Mouse (Mus musculus): ENCODE measurements around the gene Slc8a1. TPM values are rescaled to one million over a fixed set of nuclear protein-coding genes. Genes with fewer than 3 reads are reported as not detected.
A peak's percentile ranks its signal among the peaks of the same experiment; 100 is the strongest.

Gene Slc8a1
- polyA plus RNA-seq, 1 experiment from 2014 or later = 8.1 TPM

GRCm38 (mm10) chr17:81416361-81417114, 321.6 kb downstream of the Slc8a1 start:
- Histone ChIP-seq H3K4me1 (ENCODE audit: insufficient read depth) (no peaks in the 10 kb centered on the region), H3K9me3 (ENCODE audit: low read depth, low read length) (no peaks in the 10 kb centered on the region), H3K27ac (ENCODE audit: low read depth) (no peak overlapping the region), H3K36me3 (ENCODE audit: insufficient read depth) (no peaks in the 10 kb centered on the region), H3K9ac (no peak overlapping the region), H3K4me3 (ENCODE audit: low read depth, low read length) (no peak overlapping the region), H3K4me2 (no peak overlapping the region), H3K27me3 (ENCODE audit: insufficient read depth, low read length) (no peaks in the 10 kb centered on the region)
- DNase-seq (no peak), ATAC-seq (ENCODE audit: insufficient read depth) (no peak)
- 87% methylated on average over 6 of the region's 6 CpGs for WGBS
- TF ChIP-seq CTCF (IDR thresholded peaks at IDR 0.05; ENCODE audit: low read depth) = no peak

GRCm38 (mm10) chr17:81412736-81413135, 325.4 kb downstream of the Slc8a1 start:
- no peak for ATAC-seq (ENCODE audit: insufficient read depth)

GRCm38 (mm10) chr17:81404225-81404624, 334.0 kb downstream of the Slc8a1 start:
- Histone ChIP-seq H3K9ac (no peak overlapping the region), H3K36me3 (ENCODE audit: insufficient read depth) (peaks cover 8% of the 10 kb centered on the region; the same call in 1 of the 2 replicates), H3K9me3 (ENCODE audit: low read depth, low read length) (no peaks in the 10 kb centered on the region), H3K27me3 (ENCODE audit: insufficient read depth, low read length) (no peaks in the 10 kb centered on the region), H3K4me1 (ENCODE audit: insufficient read depth) (0 out of 2 replicates have a peak, but pooled peaks cover 4% of the 10 kb centered on the region), H3K4me2 (no peak overlapping the region), H3K27ac (ENCODE audit: low read depth) (no peak overlapping the region), H3K4me3 (ENCODE audit: low read depth, low read length) (no peak overlapping the region)
- TF ChIP-seq CTCF (IDR thresholded peaks at IDR 0.05; ENCODE audit: low read depth) = no peak
- ATAC-seq (ENCODE audit: insufficient read depth) (no peak), DNase-seq (no peak)
- WGBS = 84% methylated on average over 4 of the region's 4 CpGs

More at GRCm38 (mm10) chr17:81412736-81413135, 325.4 kb downstream of the Slc8a1 start:
- Histone ChIP-seq H3K9me3 (ENCODE audit: low read depth, low read length) (no peaks in the 10 kb centered on the region), H3K36me3 (ENCODE audit: insufficient read depth) (peaks cover 5% of the 10 kb centered on the region; the same call in 1 of the 2 replicates), H3K4me2 (no peak overlapping the region), H3K9ac (no peak overlapping the region), H3K4me3 (ENCODE audit: low read depth, low read length) (no peak overlapping the region), H3K4me1 (ENCODE audit: insufficient read depth) (no peaks in the 10 kb centered on the region), H3K27me3 (ENCODE audit: insufficient read depth, low read length) (no peaks in the 10 kb centered on the region), H3K27ac (ENCODE audit: low read depth) (no peak overlapping the region)
- TF ChIP-seq CTCF (IDR thresholded peaks at IDR 0.05; ENCODE audit: low read depth) = no peak
- DNase-seq = no peak
- WGBS = 83% methylated on average over 4 of the region's 4 CpGs

GRCm38 (mm10) chr17:81403121-81403520, 335.1 kb downstream of the Slc8a1 start:
- ATAC-seq (ENCODE audit: insufficient read depth) (peak; percentile 70), DNase-seq (peak; percentile 42)
- no peak overlapping the region for H3K4me2 ChIP-seq
- no peaks in the 10 kb centered on the region for H3K9me3 ChIP-seq (ENCODE audit: low read depth, low read length)
- H3K36me3 ChIP-seq (ENCODE audit: insufficient read depth) = peaks cover 7% of the 10 kb centered on the region; the same call in 1 of the 2 replicates
- H3K9ac ChIP-seq = no peak overlapping the region
- no peak for TF ChIP-seq CTCF (IDR thresholded peaks at IDR 0.05; ENCODE audit: low read depth)
- H3K27me3 ChIP-seq (ENCODE audit: insufficient read depth, low read length) = no peaks in the 10 kb centered on the region
- 80% methylated on average over 4 of the region's 4 CpGs for WGBS
- 0 out of 2 replicates have a peak, but pooled peaks cover 4% of the 10 kb centered on the region for H3K4me1 ChIP-seq (ENCODE audit: insufficient read depth)
- no peak overlapping the region for H3K4me3 ChIP-seq (ENCODE audit: low read depth, low read length)
- H3K27ac ChIP-seq (ENCODE audit: low read depth) = no peak overlapping the region

GRCm38 (mm10) chr17:81402636-81403035, 335.5 kb downstream of the Slc8a1 start:
- no peak overlapping the region for H3K4me3 ChIP-seq (ENCODE audit: low read depth, low read length)
- 49% methylated on average over 2 of the region's 2 CpGs for WGBS

GRCm38 (mm10) chr17:81400377-81400776, 337.8 kb downstream of the Slc8a1 start:
- H3K27ac ChIP-seq (ENCODE audit: low read depth) = no peak overlapping the region
- H3K4me2 ChIP-seq = no peak overlapping the region
- H3K4me1 ChIP-seq (ENCODE audit: insufficient read depth) = 0 out of 2 replicates have a peak, but pooled peaks cover 4% of the 10 kb centered on the region
- ATAC-seq (ENCODE audit: insufficient read depth) (no peak), DNase-seq (no peak)
- TF ChIP-seq CTCF (IDR thresholded peaks at IDR 0.05; ENCODE audit: low read depth) = no peak
- WGBS = 61% methylated on average over 5 of the region's 5 CpGs
- no peak overlapping the region for H3K9ac ChIP-seq
- H3K4me3 ChIP-seq (ENCODE audit: low read depth, low read length) = no peak overlapping the region
- no peaks in the 10 kb centered on the region for H3K36me3 ChIP-seq (ENCODE audit: insufficient read depth)
- H3K9me3 ChIP-seq (ENCODE audit: low read depth, low read length) = no peaks in the 10 kb centered on the region
- H3K27me3 ChIP-seq (ENCODE audit: insufficient read depth, low read length) = no peaks in the 10 kb centered on the region

More at GRCm38 (mm10) chr17:81402636-81403035, 335.5 kb downstream of the Slc8a1 start:
- Histone ChIP-seq H3K9me3 (ENCODE audit: low read depth, low read length) (no peaks in the 10 kb centered on the region), H3K27ac (ENCODE audit: low read depth) (no peak overlapping the region), H3K36me3 (ENCODE audit: insufficient read depth) (peaks cover 2% of the 10 kb centered on the region; the same call in 1 of the 2 replicates), H3K4me1 (ENCODE audit: insufficient read depth) (0 out of 2 replicates have a peak, but pooled peaks cover 4% of the 10 kb centered on the region), H3K4me2 (no peak overlapping the region), H3K9ac (no peak overlapping the region), H3K27me3 (ENCODE audit: insufficient read depth, low read length) (no peaks in the 10 kb centered on the region)
- peak; percentile 81 for ATAC-seq (ENCODE audit: insufficient read depth)
- TF ChIP-seq CTCF (IDR thresholded peaks at IDR 0.05; ENCODE audit: low read depth) = no peak
- peak; percentile 61 for DNase-seq

GRCm38 (mm10) chr17:81397434-81397833, 340.7 kb downstream of the Slc8a1 start:
- ATAC-seq (ENCODE audit: insufficient read depth) = no peak
- 70% methylated on average over 1 of the region's 1 CpGs for WGBS
- no peak for TF ChIP-seq CTCF (IDR thresholded peaks at IDR 0.05; ENCODE audit: low read depth)
- H3K4me2 ChIP-seq = no peak overlapping the region
- H3K36me3 ChIP-seq (ENCODE audit: insufficient read depth) = no peaks in the 10 kb centered on the region
- H3K27ac ChIP-seq (ENCODE audit: low read depth) = no peak overlapping the region
- H3K9me3 ChIP-seq (ENCODE audit: low read depth, low read length) = no peaks in the 10 kb centered on the region
- peaks cover 10% of the 10 kb centered on the region; the same call in 1 of the 2 replicates for H3K4me1 ChIP-seq (ENCODE audit: insufficient read depth)
- H3K27me3 ChIP-seq (ENCODE audit: insufficient read depth, low read length) = no peaks in the 10 kb centered on the region
- DNase-seq = no peak
- H3K4me3 ChIP-seq (ENCODE audit: low read depth, low read length) = no peak overlapping the region
- H3K9ac ChIP-seq = no peak overlapping the region

All from lung, embryonic 14.5 days (tissue).